Mouse (Mus musculus) CH12.LX (cell line): Measurements from ENCODE around the gene Ints2. TPM values are rescaled to one million over a fixed set of nuclear protein-coding genes. Genes with fewer than 3 reads are reported as not detected.

Experiments used
- DNase-seq: peaks from one replicate; pipeline ENCODE4 v3.0.0-alpha.2; 2013; ENCODE audit errors: extremely low read depth
- H3K27ac ChIP-seq: 2 replicates; pipeline ENCODE4 v1.5.1; 2012; ENCODE audit warnings: low read depth, mild to moderate bottlenecking, control low read depth, moderate library complexity; ENCODE audit not compliant: insufficient read depth
- H3K27me3 ChIP-seq: replicated peaks from 2 replicates; pipeline ENCODE3; 2012; ENCODE audit warnings: inconsistent platforms
- H3K36me3 ChIP-seq, 2 experiments: replicated peaks in 1 of 2; 2 replicates each; pipeline versions ENCODE3 to v1.6.1; 2012; ENCODE audit warnings: inconsistent platforms in 1 of 2, low read length in 1 of 2, mild to moderate bottlenecking in 1 of 2, mixed read lengths in 1 of 2, moderate library complexity in 1 of 2; ENCODE audit not compliant: control insufficient read depth in 1 of 2, insufficient read depth in 1 of 2
- H3K4me1 ChIP-seq, 2 experiments: 2 replicates each; pipeline ENCODE4 v1.6.1; 2012; ENCODE audit warnings: inconsistent platforms in 1 of 2, moderate library complexity in 1 of 2; ENCODE audit not compliant: insufficient read depth in 2 of 2, control insufficient read depth in 1 of 2
- H3K4me2 ChIP-seq: 2 replicates; pipeline ENCODE4 v1.6.1; 2012; ENCODE audit warnings: low read depth, mild to moderate bottlenecking, control low read depth; ENCODE audit not compliant: poor library complexity, insufficient read depth, severe bottlenecking
- H3K4me3 ChIP-seq, 3 experiments: fragments of 150-350 bp in 1 of 3; sonication (generic) in 1 of 3; replicated peaks in 1 of 3; 2 replicates each; pipeline versions ENCODE3 to v1.5.1; 2011 to 2012; ENCODE audit warnings: low read depth in 2 of 3, low read length in 2 of 3, mild to moderate bottlenecking in 2 of 3, moderate library complexity in 2 of 3, control low read depth in 1 of 3, improper control_type of control experiment in 1 of 3, inconsistent platforms in 1 of 3, mixed read lengths in 1 of 3; ENCODE audit not compliant: poor library complexity in 1 of 3
- H3K79me2 ChIP-seq: replicated peaks from 2 replicates; pipeline ENCODE4 v1.6.1; 2012; ENCODE audit warnings: mild to moderate bottlenecking, moderate library complexity; ENCODE audit not compliant: control insufficient read depth, poor library complexity, insufficient read depth, severe bottlenecking; ENCODE audit errors: extremely low read depth
- H3K9ac ChIP-seq: 2 replicates; pipeline ENCODE4 v1.6.1; 2012; ENCODE audit warnings: low read depth, mild to moderate bottlenecking, control low read depth, moderate library complexity; ENCODE audit not compliant: insufficient read depth
- H3K9me3 ChIP-seq: replicated peaks from 2 replicates; pipeline ENCODE3; 2012; ENCODE audit warnings: low read length, inconsistent platforms, mixed read lengths
- CHD1 ChIP-seq: IDR thresholded peaks from 2 replicates; pipeline ENCODE4 v1.6.1; 2012; ENCODE audit warnings: low read depth, low read length, improper control_type of control experiment, inconsistent platforms
- CHD2 ChIP-seq: IDR thresholded peaks from 2 replicates; pipeline ENCODE4 v1.6.1; 2011; ENCODE audit warnings: low read length, improper control_type of control experiment
- CTCF ChIP-seq, 2 experiments: IDR thresholded peaks in 1 of 2; conservative IDR thresholded peaks in 1 of 2; 2 replicates each; pipeline ENCODE4 v1.5.1; 2011 to 2012; ENCODE audit warnings: low read depth in 2 of 2, low read length in 2 of 2, improper control_type of control experiment in 1 of 2, inconsistent platforms in 1 of 2, mild to moderate bottlenecking in 1 of 2, moderate library complexity in 1 of 2
- ELF1 ChIP-seq: IDR thresholded peaks from 2 replicates; pipeline ENCODE4 v1.6.1; 2014; ENCODE audit warnings: low read depth, mild to moderate bottlenecking, inconsistent platforms, low read length, improper control_type of control experiment
- IRF4 ChIP-seq: IDR thresholded peaks from 2 replicates; pipeline ENCODE4 v1.6.1; 2014; ENCODE audit warnings: low read depth, mild to moderate bottlenecking, inconsistent platforms, low read length, improper control_type of control experiment
- JUND ChIP-seq: conservative IDR thresholded peaks from 2 replicates; pipeline ENCODE4 v1.6.1; 2011; ENCODE audit warnings: low read depth, low read length, improper control_type of control experiment
- MAFK ChIP-seq: IDR thresholded peaks from 2 replicates; pipeline ENCODE4 v1.6.1; 2011; ENCODE audit warnings: low read length, improper control_type of control experiment; ENCODE audit not compliant: insufficient replicate concordance
- MAX ChIP-seq: IDR thresholded peaks from 2 replicates; pipeline ENCODE4 v1.6.1; 2011; ENCODE audit warnings: low read length, improper control_type of control experiment
- MEF2A ChIP-seq: IDR thresholded peaks from 2 replicates; pipeline ENCODE4 v1.6.1; 2014; ENCODE audit warnings: low read depth, mild to moderate bottlenecking, inconsistent platforms, low read length, improper control_type of control experiment, borderline replicate concordance
- NELFE ChIP-seq: IDR thresholded peaks from 2 replicates; pipeline ENCODE4 v1.6.1; 2011; ENCODE audit warnings: low read depth, low read length, improper control_type of control experiment
- POLR2A ChIP-seq: IDR thresholded peaks from 2 replicates; pipeline ENCODE4 v1.6.1; 2011; ENCODE audit warnings: low read depth, mild to moderate bottlenecking, improper control_type of control experiment, low read length
- POLR2AphosphoS2 ChIP-seq: IDR thresholded peaks from 2 replicates; pipeline ENCODE4 v1.6.1; 2011; ENCODE audit warnings: low read depth, low read length, improper control_type of control experiment
- RAD21 ChIP-seq: IDR thresholded peaks from 2 replicates; pipeline ENCODE4 v1.6.1; 2011; ENCODE audit warnings: low read depth, mild to moderate bottlenecking, low read length, improper control_type of control experiment, moderate library complexity
- SIN3A ChIP-seq: IDR thresholded peaks from 2 replicates; pipeline ENCODE4 v1.6.1; 2012; ENCODE audit warnings: low read length, improper control_type of control experiment, inconsistent platforms
- SMC3 ChIP-seq: IDR thresholded peaks from 2 replicates; pipeline ENCODE4 v1.6.1; 2011; ENCODE audit warnings: low read depth, low read length, improper control_type of control experiment
- UBTF ChIP-seq: IDR thresholded peaks from 2 replicates; pipeline ENCODE4 v1.6.1; 2012; ENCODE audit warnings: low read depth, mild to moderate bottlenecking, inconsistent platforms, low read length, improper control_type of control experiment, moderate library complexity
- USF1 ChIP-seq: IDR thresholded peaks from 2 replicates; pipeline ENCODE4 v1.6.1; 2014; ENCODE audit warnings: low read depth, mild to moderate bottlenecking, inconsistent platforms, low read length, improper control_type of control experiment
- USF2 ChIP-seq: conservative IDR thresholded peaks from 2 replicates; pipeline ENCODE4 v1.6.1; 2011; ENCODE audit warnings: low read depth, low read length, improper control_type of control experiment
- ZMIZ1 ChIP-seq: IDR thresholded peaks from 2 replicates; pipeline ENCODE4 v1.6.1; 2012; ENCODE audit warnings: low read depth, mild to moderate bottlenecking, inconsistent platforms, low read length, improper control_type of control experiment
- ZNF384 ChIP-seq: IDR thresholded peaks from 2 replicates; pipeline ENCODE4 v1.6.1; 2012; ENCODE audit warnings: low read depth, low read length, improper control_type of control experiment, inconsistent platforms
- dilution Hi-C: fragments of 300-500 bp; cut with MboI; formaldehyde crosslinking; loops from 2 replicates; pipeline ENCODE4 v1.14.3; 2020; ENCODE audit warnings: low sequenced_read_pairs; ENCODE audit not compliant: extremely low pct_unique_long_range_greater_than_20kb, extremely low pct_ligation_motif_present
- in situ Hi-C: fragments of 300-500 bp; cut with MboI; formaldehyde crosslinking; loops from 3 replicates; pipeline ENCODE4 v1.14.3; 2019; ENCODE audit warnings: low sequenced_read_pairs, low pct_ligation_motif_present, low pct_unique_long_range_greater_than_20kb, mixed read lengths
- polyA plus RNA-seq: library from polyadenylated mRNA; unstranded; fragments of >175 nt; gene quantifications from 2 replicates; pipeline ENCODE4 v1.2.1, GENCODE M21; 2012; ENCODE audit warnings: low read depth; ENCODE audit not compliant: insufficient read length
- total RNA-seq, 2 experiments: library from RNA; depleted of rRNA; stranded (reverse); fragments of 300-350 nt in 1 of 2; fragments of >200 nt in 1 of 2; gene quantifications; 2 replicates each; pipeline ENCODE4 v1.2.3; 2012 to 2014

The Ints2 gene
- total and polyA plus RNA-seq, 3 experiments = 54.8 to 86.3 (median 58.8) TPM

- TF ChIP-seq MAFK (peak; percentile 99), SMC3 (no peak), CTCF (conservative IDR thresholded peaks at IDR 0.05 in 1 of 2, IDR thresholded peaks at IDR 0.05 in 1 of 2; ENCODE audit: low read depth in 2 of 2, low read length in 2 of 2) (no peak)
- Histone ChIP-seq H3K27me3 (no peaks in the 10 kb centered on the region), H3K9ac (no peak overlapping the region), H3K4me1 (peaks cover 4 to 18% of the 10 kb centered on the region in 2 experiments; a peak in 2 of 4 replicates), H3K4me2 (no peak overlapping the region), H3K9me3 (no peaks in the 10 kb centered on the region), H3K27ac (no peak overlapping the region), H3K79me2 (no peaks in the 10 kb centered on the region), H3K4me3 (no peak overlapping the region), H3K36me3 (peaks cover 38 to 83% of the 10 kb centered on the region in 2 experiments)
- no peak for DNase-seq
- in situ Hi-C loops (no loop called here), dilution Hi-C loops (no loop called here)
Measured at GRCm38 (mm10) chr11:86232446-86232845, 24.9 kb downstream of the Ints2 start.

- dilution Hi-C loops = no loop called here
- Histone ChIP-seq H3K4me2 (no peak overlapping the region), H3K36me3 (peaks cover 40 to 80% of the 10 kb centered on the region in 2 experiments), H3K27me3 (no peaks in the 10 kb centered on the region), H3K4me3 (no peak overlapping the region)
- no peak for TF ChIP-seq NELFE
- no peak for TF ChIP-seq ELF1
- no peak for TF ChIP-seq CHD2
- TF ChIP-seq USF1 = no peak
- no peak for TF ChIP-seq IRF4
- TF ChIP-seq SMC3 = no peak
- no peak for TF ChIP-seq MAX
- no peak for TF ChIP-seq MEF2A
- no peak for TF ChIP-seq RAD21
- no peak for TF ChIP-seq CHD1
- no peak for TF ChIP-seq ZNF384
- TF ChIP-seq POLR2A = no peak
- no peak for TF ChIP-seq UBTF
- no peak for TF ChIP-seq JUND
- TF ChIP-seq USF2 = no peak
- TF ChIP-seq POLR2AphosphoS2 = no peak
- TF ChIP-seq ZMIZ1 = no peak
- TF ChIP-seq SIN3A = no peak
- TF ChIP-seq CTCF (conservative IDR thresholded peaks at IDR 0.05 in 1 of 2, IDR thresholded peaks at IDR 0.05 in 1 of 2; ENCODE audit: low read depth in 2 of 2, low read length in 2 of 2) = no peak
- no peak for TF ChIP-seq MAFK
- TF ChIP-seq, all 38 proteins: peak for 0
- DNase-seq = peak; percentile 24
- H3K27ac ChIP-seq = 0 out of 2 replicates have a peak overlapping the region, but pooled peaks have one; percentile 6
- no peaks in the 10 kb centered on the region for H3K9me3 ChIP-seq
- peaks cover 4 to 23% of the 10 kb centered on the region in 2 experiments for H3K4me1 ChIP-seq
- H3K9ac ChIP-seq = no peak overlapping the region
- in situ Hi-C loops = no loop called here
- H3K79me2 ChIP-seq = no peaks in the 10 kb centered on the region
Measured at GRCm38 (mm10) chr11:86231781-86232350, 25.5 kb downstream of the Ints2 start.
